Mouse (Mus musculus) lung, postnatal 0 days (tissue): ENCODE data around the gene Timm22.

Source experiments
- CTCF ChIP-seq: IDR thresholded peaks from 2 replicates; pipeline ENCODE4 v1.5.1; 2016; ENCODE audit warnings: antibody characterized with exemption, mild to moderate bottlenecking
- EP300 ChIP-seq: IDR thresholded peaks from 2 replicates; pipeline ENCODE4 v1.6.1; 2016; ENCODE audit warnings: antibody characterized with exemption, mild to moderate bottlenecking, control low read depth

- TF ChIP-seq EP300 (no peak), CTCF (no peak)
Measured at GRCm38 (mm10) chr11:76398312-76398797, 8.4 kb upstream of the Timm22 start.
